Mouse (Mus musculus): ENCODE data around the gene Klf16. TPM values are rescaled to one million over a fixed set of nuclear protein-coding genes. Genes with fewer than 3 reads are reported as not detected.

Gene Klf16
- polyA plus RNA-seq, 1 experiment from 2014 or later = 8.5 TPM

Small RNA genes within 50 kb of the gene (microRNA-seq; reads per million reads assigned to microRNA genes)
- gene Mir6912 = not detected

Other genes with a start within 250 kb of the Klf16 start
- gene Pcsk4, start 247.8 kb downstream of the Klf16 start, polyA plus RNA-seq (2016; fragmentation: Nextera tagmentation; extraction: Ambion mirVana) = 5.0 and 5.5 TPM in 2 replicates
- 6.6 TPM in 2 replicates for gene Reep6, start 247.4 kb downstream of the Klf16 start, polyA plus RNA-seq (2016; fragmentation: Nextera tagmentation; extraction: Ambion mirVana)
- 0.65 and 0.88 TPM in 2 replicates for gene Adamtsl5, start 228.9 kb downstream of the Klf16 start, polyA plus RNA-seq (2016; fragmentation: Nextera tagmentation; extraction: Ambion mirVana)
- gene Plk5, start 220.9 kb downstream of the Klf16 start, polyA plus RNA-seq (2016; fragmentation: Nextera tagmentation; extraction: Ambion mirVana) = 0.37 and 0.43 TPM in 2 replicates
- gene Mex3d, start 189.7 kb downstream of the Klf16 start, polyA plus RNA-seq (2016; fragmentation: Nextera tagmentation; extraction: Ambion mirVana) = 6.4 and 7.1 TPM in 2 replicates
- 371 and 377 TPM in 2 replicates for gene Mbd3, start 177.8 kb downstream of the Klf16 start, polyA plus RNA-seq (2016; fragmentation: Nextera tagmentation; extraction: Ambion mirVana)
- gene Uqcr11, start 170.5 kb downstream of the Klf16 start, polyA plus RNA-seq (2016; fragmentation: Nextera tagmentation; extraction: Ambion mirVana) = 615 and 629 TPM in 2 replicates
- 225 and 235 TPM in 2 replicates for gene Tcf3, start 143.7 kb downstream of the Klf16 start, polyA plus RNA-seq (2016; fragmentation: Nextera tagmentation; extraction: Ambion mirVana)
- 0.17 and 0.58 TPM in 2 replicates for gene Onecut3, start 82.5 kb downstream of the Klf16 start, polyA plus RNA-seq (2016; fragmentation: Nextera tagmentation; extraction: Ambion mirVana)
- 0.51 and 0.75 TPM in 2 replicates for gene Atp8b3, start 38.2 kb downstream of the Klf16 start, polyA plus RNA-seq (2016; fragmentation: Nextera tagmentation; extraction: Ambion mirVana)
- 34.7 and 35.0 TPM in 2 replicates for gene Rexo1, start 15.8 kb downstream of the Klf16 start, polyA plus RNA-seq (2016; fragmentation: Nextera tagmentation; extraction: Ambion mirVana)
- gene Abhd17a, start 13.0 kb upstream of the Klf16 start, polyA plus RNA-seq (2016; fragmentation: Nextera tagmentation; extraction: Ambion mirVana) = 79.8 and 84.9 TPM in 2 replicates
- 84.8 and 88.2 TPM in 2 replicates for gene Scamp4, start 25.6 kb upstream of the Klf16 start, polyA plus RNA-seq (2016; fragmentation: Nextera tagmentation; extraction: Ambion mirVana)
- gene Adat3, start 25.6 kb upstream of the Klf16 start, polyA plus RNA-seq (2016; fragmentation: Nextera tagmentation; extraction: Ambion mirVana) = 10.9 and 14.1 TPM in 2 replicates
- gene Gm49322, start 28.7 kb upstream of the Klf16 start, polyA plus RNA-seq (2016; fragmentation: Nextera tagmentation; extraction: Ambion mirVana) = 5.7 and 6.4 TPM in 2 replicates
- gene Csnk1g2, start 45.5 kb upstream of the Klf16 start, polyA plus RNA-seq (2016; fragmentation: Nextera tagmentation; extraction: Ambion mirVana) = 198 TPM in 2 replicates
- 83.2 and 84.8 TPM in 2 replicates for gene Btbd2, start 79.8 kb upstream of the Klf16 start, polyA plus RNA-seq (2016; fragmentation: Nextera tagmentation; extraction: Ambion mirVana)
- gene Mknk2, start 100.8 kb upstream of the Klf16 start, polyA plus RNA-seq (2016; fragmentation: Nextera tagmentation; extraction: Ambion mirVana) = 118 and 119 TPM in 2 replicates
- gene Mob3a, start 124.7 kb upstream of the Klf16 start, polyA plus RNA-seq (2016; fragmentation: Nextera tagmentation; extraction: Ambion mirVana) = 54.4 and 54.7 TPM in 2 replicates
- gene Izumo4, start 124.9 kb upstream of the Klf16 start, polyA plus RNA-seq (2016; fragmentation: Nextera tagmentation; extraction: Ambion mirVana) = 10.5 and 10.8 TPM in 2 replicates
- gene Ap3d1, start 164.9 kb upstream of the Klf16 start, polyA plus RNA-seq (2016; fragmentation: Nextera tagmentation; extraction: Ambion mirVana) = 60.5 and 61.5 TPM in 2 replicates
- 23.5 and 25.0 TPM in 2 replicates for gene Dot1l, start 177.9 kb upstream of the Klf16 start, polyA plus RNA-seq (2016; fragmentation: Nextera tagmentation; extraction: Ambion mirVana)
- 114 and 127 TPM in 2 replicates for gene Sf3a2, start 220.9 kb upstream of the Klf16 start, polyA plus RNA-seq (2016; fragmentation: Nextera tagmentation; extraction: Ambion mirVana)
- gene Plekhj1, start 221.3 kb upstream of the Klf16 start, polyA plus RNA-seq (2016; fragmentation: Nextera tagmentation; extraction: Ambion mirVana) = 181 and 184 TPM in 2 replicates
- 0.11 and 0.17 TPM in 2 replicates for gene Amh, start 227.9 kb upstream of the Klf16 start, polyA plus RNA-seq (2016; fragmentation: Nextera tagmentation; extraction: Ambion mirVana)
- gene Jsrp1, start 236.2 kb upstream of the Klf16 start, polyA plus RNA-seq (2016; fragmentation: Nextera tagmentation; extraction: Ambion mirVana) = 0.26 and 0.52 TPM in 2 replicates
- 2,205 and 2,316 TPM in 2 replicates for gene Oaz1, start 249.3 kb upstream of the Klf16 start, polyA plus RNA-seq (2016; fragmentation: Nextera tagmentation; extraction: Ambion mirVana)

Measured in embryonic facial prominence, embryonic 10.5 days (tissue).